Mouse (Mus musculus) neural tube, embryonic 12.5 days (tissue): ENCODE data around the gene Olfr951. TPM values are rescaled to one million over a fixed set of nuclear protein-coding genes. Genes with fewer than 3 reads are reported as not detected.

Source experiments
- ATAC-seq: fragments of 200-750 bp; cut with Nextera tagmentation; 2 replicates; pipeline ENCODE4 v1.8.0; 2017; ENCODE audit warnings: low read depth, mild to moderate bottlenecking, moderate TSS enrichment, moderate library complexity; ENCODE audit not compliant: low FRiP score
- H3K27ac ChIP-seq: fragments of 300-500 bp; sonication (generic); 2 replicates; pipeline ENCODE4 v1.5.1; 2016
- H3K27me3 ChIP-seq: fragments of 300-500 bp; sonication (generic); replicated peaks from 2 replicates; pipeline ENCODE4 v1.6.1; 2016; ENCODE audit warnings: mild to moderate bottlenecking
- H3K36me3 ChIP-seq: fragments of 300-500 bp; sonication (generic); 2 replicates; pipeline ENCODE4 v1.6.1; 2016; ENCODE audit warnings: mild to moderate bottlenecking
- H3K4me1 ChIP-seq: fragments of 300-500 bp; sonication (generic); 2 replicates; pipeline ENCODE4 v1.6.1; 2016
- H3K4me2 ChIP-seq: fragments of 300-500 bp; sonication (generic); replicated peaks from 2 replicates; pipeline ENCODE4 v1.6.1; 2016; ENCODE audit warnings: mild to moderate bottlenecking
- H3K4me3 ChIP-seq: fragments of 300-500 bp; sonication (generic); 2 replicates; pipeline ENCODE4 v1.5.1; 2016
- H3K9ac ChIP-seq: fragments of 300-500 bp; sonication (generic); 2 replicates; pipeline ENCODE4 v1.6.1; 2016; ENCODE audit warnings: mild to moderate bottlenecking
- H3K9me3 ChIP-seq: fragments of 300-500 bp; sonication (generic); 2 replicates; pipeline ENCODE4 v1.6.1; 2016; ENCODE audit warnings: mild to moderate bottlenecking
- WGBS: fragments of 180-500 bp; shearing (Covaris S2); methylation state at CpG from one replicate; pipeline ENCODE4 v1.1.7; 2016; 5-methylcytosine and 5-hydroxymethylcytosine counted together
- polyA plus RNA-seq: library from polyadenylated mRNA; unstranded; fragments of >200 nt; fragmentation: Nextera tagmentation; extraction: Ambion mirVana; gene quantifications from 2 replicates; pipeline ENCODE4 v1.2.1, GENCODE M21; 2016

The Olfr951 gene
- polyA plus RNA-seq = not detected in 2 replicates

DNA sequence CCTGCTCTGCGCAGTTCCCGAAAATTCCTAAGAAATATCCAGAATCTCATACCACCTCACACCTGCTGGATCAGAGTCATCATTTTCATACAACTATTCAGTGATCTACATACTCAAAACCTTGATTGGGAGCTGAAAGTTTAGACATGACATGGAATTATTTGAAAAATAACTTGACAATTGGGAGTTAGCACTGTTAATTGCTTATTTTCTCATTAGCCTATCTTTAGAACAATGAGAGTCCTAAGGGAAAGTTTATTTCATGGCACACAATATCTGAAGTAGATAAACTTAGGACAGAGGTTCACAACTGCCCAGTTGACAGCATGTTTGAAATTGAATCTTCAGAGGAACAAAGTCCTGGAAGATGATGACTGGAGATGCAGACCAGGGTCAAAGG lies at the start of gene Olfr951:
Gene Olfr951, plus strand, starts transcription at position 301 of the 400 bp plus-strand sequence.
- ATAC-seq = no peak

DNA sequence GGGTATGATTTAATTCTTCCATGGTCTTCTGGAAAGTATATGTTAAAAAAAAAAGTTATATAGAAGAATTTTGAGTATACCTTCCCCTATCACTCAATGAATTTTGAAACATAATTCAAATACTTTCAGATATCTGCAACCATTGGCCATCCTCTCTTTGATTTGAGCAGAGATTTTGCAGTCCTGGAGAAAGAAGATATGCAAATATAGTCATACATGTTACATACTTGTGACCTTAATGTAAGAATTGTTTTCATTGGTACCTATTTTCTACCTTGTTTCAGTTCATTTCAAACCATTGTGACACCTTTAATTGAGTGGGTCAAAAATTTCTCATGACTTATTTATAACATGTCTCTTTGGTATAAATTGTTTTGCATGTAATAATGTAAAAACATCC lies 39.8 kb downstream of the Olfr951 start, which contains the start of gene Olfr952:
Gene Olfr952, minus strand, starts transcription at position 101 of the 400 bp plus-strand sequence.
- no peak within 1 kb of the TSS for H3K4me2 ChIP-seq
- no peak within 1 kb of the TSS for H3K27ac ChIP-seq
- no peaks in the 10 kb centered on the region for H3K9me3 ChIP-seq
- H3K4me1 ChIP-seq = no peaks in the 10 kb centered on the region
- H3K4me3 ChIP-seq = no peak within 1 kb of the TSS
- no peak for ATAC-seq
- H3K36me3 ChIP-seq = no peaks in the 10 kb centered on the region
- no peak within 1 kb of the TSS for H3K9ac ChIP-seq
- H3K27me3 ChIP-seq = no peaks in the 10 kb centered on the region

More for the DNA sequence above, at the start of gene Olfr951:
- Histone ChIP-seq H3K9me3 (no peaks in the 10 kb centered on the region), H3K4me3 (no peak within 1 kb of the TSS), H3K36me3 (no peaks in the 10 kb centered on the region), H3K9ac (no peak within 1 kb of the TSS), H3K4me2 (no peak within 1 kb of the TSS), H3K27me3 (no peaks in the 10 kb centered on the region), H3K27ac (no peak within 1 kb of the TSS), H3K4me1 (no peaks in the 10 kb centered on the region)
- 93% methylated on average over 2 of the region's 2 CpGs for WGBS

Other genes starting within 250 kb of the Olfr951 start
- not detected in 2 replicates for gene Olfr943, start 221.1 kb upstream of the Olfr951 start, polyA plus RNA-seq
- gene Olfr944, start 185.5 kb upstream of the Olfr951 start, polyA plus RNA-seq = not detected in 2 replicates
- gene Olfr1537, start 137.4 kb upstream of the Olfr951 start, polyA plus RNA-seq = not detected in 2 replicates
- gene Olfr945, start 110.6 kb upstream of the Olfr951 start, polyA plus RNA-seq = not detected in 2 replicates
- not detected in 2 replicates for gene Olfr948, start 61.4 kb upstream of the Olfr951 start, polyA plus RNA-seq
- gene Olfr952, start 39.7 kb downstream of the Olfr951 start, polyA plus RNA-seq = not detected in 2 replicates
- not detected in 2 replicates for gene Olfr954, start 69.3 kb downstream of the Olfr951 start, polyA plus RNA-seq
- not detected in 2 replicates for gene Olfr955, start 84.5 kb downstream of the Olfr951 start, polyA plus RNA-seq
- gene Olfr44, start 106.6 kb downstream of the Olfr951 start, polyA plus RNA-seq = not detected in 2 replicates
- not detected in 2 replicates for gene Olfr957, start 128.4 kb downstream of the Olfr951 start, polyA plus RNA-seq
- not detected in 2 replicates for gene Olfr958, start 166.6 kb downstream of the Olfr951 start, polyA plus RNA-seq
- gene Olfr959, start 188.2 kb downstream of the Olfr951 start, polyA plus RNA-seq = not detected in 2 replicates
- gene AW551984, start 217.0 kb downstream of the Olfr951 start, polyA plus RNA-seq = 26.1 and 26.5 TPM in 2 replicates
- not detected in 2 replicates for gene Olfr148, start 223.2 kb downstream of the Olfr951 start, polyA plus RNA-seq
- gene Olfr960, start 234.0 kb downstream of the Olfr951 start, polyA plus RNA-seq = not detected in 2 replicates